Mouse (Mus musculus) testis, postnatal 14 days (tissue): ENCODE data around the gene Olfr750.

Experiments
- DNase-seq: peaks from one replicate; pipeline ENCODE4 v3.0.0; 2021; ENCODE audit warnings: low spot score

The Olfr750 gene

DNA sequence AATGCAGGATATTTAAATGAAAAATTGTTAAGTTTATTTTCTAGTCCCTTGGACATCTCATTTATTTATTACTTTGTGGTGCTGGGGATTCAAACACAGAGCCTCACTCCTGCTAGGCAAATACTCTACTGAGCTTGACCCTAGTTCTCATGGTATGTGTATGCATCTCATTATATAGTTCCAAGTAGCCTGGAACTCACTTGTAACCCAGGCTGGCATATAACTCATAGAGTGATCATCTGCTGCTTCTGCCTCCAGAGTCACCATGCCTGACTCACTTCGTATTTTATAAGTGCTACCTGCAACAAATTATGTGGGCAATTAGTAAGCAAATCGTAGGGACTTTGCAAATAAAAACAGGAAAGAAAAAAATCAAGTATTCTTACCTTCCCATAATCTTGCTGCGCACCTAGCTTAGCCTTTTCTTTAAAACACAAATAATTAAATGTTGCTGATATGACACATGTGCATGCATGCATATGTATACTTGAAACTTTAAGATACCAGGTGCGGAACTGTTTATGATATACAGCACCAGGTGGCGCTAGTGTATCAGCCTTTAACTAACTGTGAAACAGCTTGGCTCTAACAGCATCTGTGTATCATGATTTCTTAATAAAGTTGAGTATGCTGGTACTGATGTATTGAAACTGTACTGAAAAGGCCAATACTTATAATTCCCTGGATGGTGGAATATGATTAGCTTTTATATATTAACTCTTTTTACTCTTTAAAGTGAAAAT, 47.7 kb downstream of the Olfr750 start:
- no peak for DNase-seq

DNA sequence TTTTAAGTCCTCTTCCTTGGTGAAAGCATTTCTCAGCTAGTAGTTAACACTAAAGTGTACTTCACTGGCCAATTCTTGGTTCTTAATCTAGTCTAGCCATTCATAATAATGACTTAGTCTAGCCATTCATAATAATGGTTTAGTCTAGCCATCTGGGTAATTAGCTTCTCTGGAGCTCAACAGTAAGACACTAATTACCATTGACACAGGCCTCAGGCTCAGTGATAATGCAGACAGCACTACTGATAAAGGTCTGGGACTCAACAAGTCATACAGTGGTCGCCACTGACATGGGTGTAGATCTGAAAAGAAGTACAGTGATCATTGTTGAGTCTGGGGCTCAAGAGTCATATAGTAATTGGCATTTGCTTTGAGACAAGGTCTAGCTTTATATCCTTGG, 49.4 kb downstream of the Olfr750 start:
- no peak for DNase-seq

DNA sequence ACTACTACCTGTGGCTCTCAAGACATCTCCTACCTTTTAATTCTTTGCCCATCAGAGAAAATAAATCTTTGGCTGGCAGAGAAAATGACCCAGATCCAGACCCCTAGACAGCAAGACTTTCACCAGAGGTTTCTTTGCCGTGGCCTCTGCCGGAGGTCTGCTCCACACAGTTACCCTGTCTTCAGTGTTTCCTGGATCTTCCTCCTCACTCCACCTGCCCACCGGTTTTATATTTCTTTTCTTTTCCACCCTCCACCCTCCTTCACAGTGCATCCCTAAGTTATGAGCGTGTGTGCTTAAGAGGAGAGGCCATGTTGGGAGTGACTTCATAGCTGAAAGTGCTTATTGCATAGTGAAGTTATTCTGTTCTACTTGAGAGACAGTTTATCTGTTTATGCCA, 50.8 kb downstream of the Olfr750 start:
- DNase-seq: no peak

DNA sequence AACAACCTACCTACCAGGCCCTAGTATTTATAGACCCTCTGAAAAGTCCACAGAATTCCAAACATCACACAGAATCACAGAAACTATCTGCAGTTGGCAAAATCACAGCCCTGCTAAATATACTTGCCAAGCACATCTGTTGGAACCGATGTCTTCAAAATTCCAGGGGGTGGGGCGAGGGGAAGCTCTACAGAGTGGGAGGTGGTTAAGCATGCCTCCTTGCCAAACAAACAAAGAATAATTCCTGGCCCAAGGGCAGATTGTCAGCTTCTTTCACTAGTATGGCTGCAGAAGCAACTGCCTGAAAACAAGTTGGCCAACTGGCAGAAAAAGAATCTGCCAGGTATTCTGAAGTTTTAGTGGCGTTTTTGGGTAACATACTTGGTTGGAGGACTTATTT, 57.0 kb downstream of the Olfr750 start:
- no peak for DNase-seq
